Mouse (Mus musculus) lung, postnatal 36 days (tissue): Measurements from ENCODE around the gene Btbd17.

Experiments used
- DNase-seq: peaks from one replicate; pipeline ENCODE4 v3.0.0; 2022; ENCODE audit warnings: mixed read lengths

Gene Btbd17

GRCm38 (mm10) chr11:114764820-114765818 lies 30.6 kb downstream of the Btbd17 start, which contains the start of gene Kif19a:
Kif19a (plus strand) TSS chr11:114765388.
- DNase-seq = peak; percentile 73

- no peak for DNase-seq
Measured at GRCm38 (mm10) chr11:114747564-114748138, 48.1 kb downstream of the Btbd17 start.

- DNase-seq = peak; percentile 94
Measured at GRCm38 (mm10) chr11:114745134-114745533, 50.6 kb downstream of the Btbd17 start.

GRCm38 (mm10) chr11:114741451-114741850 lies 54.3 kb downstream of the Btbd17 start:
- no peak for DNase-seq
